Mouse (Mus musculus): Measurements from ENCODE around the gene Slc2a10. TPM values are rescaled to one million over a fixed set of nuclear protein-coding genes. Genes with fewer than 3 reads are reported as not detected.

The Slc2a10 gene
- polyA plus RNA-seq, 1 experiment from 2014 or later = 0.27 TPM

DNA sequence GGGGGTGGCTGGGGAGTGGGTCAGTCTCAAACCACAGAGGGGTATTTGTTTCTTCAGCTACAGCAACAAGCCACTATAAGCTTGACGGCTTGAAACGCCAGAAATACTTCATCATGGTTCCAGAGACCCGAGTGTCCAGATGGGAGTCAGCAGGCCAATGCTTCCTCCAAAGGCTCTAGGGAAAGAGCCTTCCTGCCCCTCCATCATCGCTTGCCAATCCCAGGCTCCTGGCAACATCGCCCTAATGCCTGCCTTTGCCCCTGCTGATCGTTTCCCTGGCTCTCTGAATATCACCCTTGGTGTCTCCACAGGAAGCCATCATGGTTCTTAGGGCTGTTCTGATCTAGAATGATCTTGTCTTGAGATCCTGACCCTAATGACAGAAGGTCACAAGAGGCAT lies 58.3 kb downstream of the Slc2a10 start:
- H3K27me3 ChIP-seq (ENCODE audit: control insufficient read depth, insufficient read depth, low read depth, low read length) = peaks cover 24% of the 10 kb centered on the region
- H3K36me3 ChIP-seq (ENCODE audit: control insufficient read depth, insufficient read depth) = no peaks in the 10 kb centered on the region
- no peak overlapping the region for H3K27ac ChIP-seq (ENCODE audit: low read length)
- no peaks in the 10 kb centered on the region for H3K4me1 ChIP-seq (ENCODE audit: control insufficient read depth, low read depth, low read length)
- ATAC-seq (ENCODE audit: low read depth) = no peak
- H3K9me3 ChIP-seq (replicated peaks; ENCODE audit: control insufficient read depth, low read length) = no peaks in the 10 kb centered on the region
- no peak overlapping the region for H3K4me3 ChIP-seq (ENCODE audit: low read depth, low read length)
- H3K4me2 ChIP-seq (ENCODE audit: low read depth, low read length) = no peak overlapping the region
- WGBS (ENCODE audit: insufficient replicate concordance) = 69% methylated on average over 6 of the region's 6 CpGs
- H3K9ac ChIP-seq (ENCODE audit: low read depth, low read length) = no peak overlapping the region

DNA sequence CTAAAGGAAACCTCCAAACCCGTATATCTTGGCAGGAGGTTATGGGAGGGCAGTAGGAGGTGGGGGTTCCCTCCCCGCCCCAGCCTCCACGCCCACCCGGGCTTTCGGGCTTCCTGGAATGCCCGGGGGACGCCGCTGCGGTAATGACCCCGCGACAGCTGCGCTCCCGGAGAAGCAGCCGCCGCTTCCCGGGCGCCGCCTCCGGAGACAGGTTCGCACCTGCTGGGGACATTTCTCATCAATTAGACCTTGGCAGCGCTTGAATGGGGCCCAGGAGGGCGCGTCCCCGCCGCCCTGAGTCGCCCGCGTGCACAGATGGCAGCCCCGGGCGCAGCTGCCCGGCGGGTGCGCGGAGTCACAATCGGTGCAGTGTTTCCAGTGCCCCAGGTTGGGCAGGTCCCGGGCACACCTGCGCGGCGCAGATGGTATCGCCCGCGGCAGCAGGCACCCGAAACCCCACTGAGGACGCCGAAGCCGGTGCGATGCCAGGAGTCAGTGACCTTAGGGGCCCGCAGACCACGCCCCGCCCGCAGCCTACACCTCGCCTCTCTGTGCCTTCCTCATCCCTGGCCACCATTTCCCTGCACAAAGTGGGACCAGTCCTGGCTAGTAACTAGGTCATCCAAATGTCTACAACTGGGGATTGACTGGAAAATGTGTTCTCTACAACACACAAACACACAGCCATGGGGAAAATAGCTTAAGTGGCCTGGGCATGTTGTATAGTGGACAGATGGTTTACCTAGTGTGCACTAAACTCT lies 59.9 kb downstream of the Slc2a10 start:
- peak overlapping the region; percentile 21; the same call in 1 of the 2 replicates for H3K4me3 ChIP-seq (ENCODE audit: low read depth, low read length)
- peaks cover 24% of the 10 kb centered on the region for H3K27me3 ChIP-seq (ENCODE audit: control insufficient read depth, insufficient read depth, low read depth, low read length)
- H3K27ac ChIP-seq (ENCODE audit: low read length) = no peak overlapping the region
- ATAC-seq (ENCODE audit: low read depth) = no peak
- no peaks in the 10 kb centered on the region for H3K4me1 ChIP-seq (ENCODE audit: control insufficient read depth, low read depth, low read length)
- no peak overlapping the region for H3K9ac ChIP-seq (ENCODE audit: low read depth, low read length)
- 2% methylated on average over 52 of the region's 52 CpGs for WGBS (ENCODE audit: insufficient replicate concordance)
- peak overlapping the region; percentile 33 for H3K4me2 ChIP-seq (ENCODE audit: low read depth, low read length)
- H3K9me3 ChIP-seq (replicated peaks; ENCODE audit: control insufficient read depth, low read length) = no peaks in the 10 kb centered on the region
- no peaks in the 10 kb centered on the region for H3K36me3 ChIP-seq (ENCODE audit: control insufficient read depth, insufficient read depth)

DNA sequence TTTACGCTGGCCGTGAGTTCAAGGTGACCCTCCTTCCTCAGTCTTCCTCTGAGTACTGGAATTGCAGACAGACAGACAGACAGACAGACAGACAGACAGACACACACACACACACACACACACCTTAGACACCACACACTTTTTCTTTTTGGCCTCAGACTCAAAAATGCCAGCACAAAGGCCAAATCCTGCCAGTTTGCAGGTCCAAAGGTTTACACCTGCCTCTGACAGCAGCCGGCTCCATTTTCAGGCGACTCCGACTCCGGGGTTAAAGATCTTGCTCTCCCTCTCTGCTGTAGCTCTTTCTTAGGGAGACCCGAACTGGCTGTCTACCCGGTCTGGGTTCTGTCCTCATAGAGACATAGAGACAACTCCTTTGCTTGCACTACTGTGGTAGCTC lies 60.5 kb downstream of the Slc2a10 start:
- WGBS (ENCODE audit: insufficient replicate concordance) = 57% methylated on average over 8 of the region's 8 CpGs
- Histone ChIP-seq H3K4me2 (ENCODE audit: low read depth, low read length) (no peak overlapping the region), H3K4me3 (ENCODE audit: low read depth, low read length) (no peak overlapping the region), H3K9me3 (replicated peaks; ENCODE audit: control insufficient read depth, low read length) (no peaks in the 10 kb centered on the region), H3K9ac (ENCODE audit: low read depth, low read length) (no peak overlapping the region), H3K27ac (ENCODE audit: low read length) (no peak overlapping the region), H3K4me1 (ENCODE audit: control insufficient read depth, low read depth, low read length) (no peaks in the 10 kb centered on the region), H3K36me3 (ENCODE audit: control insufficient read depth, insufficient read depth) (no peaks in the 10 kb centered on the region), H3K27me3 (ENCODE audit: control insufficient read depth, insufficient read depth, low read depth, low read length) (peaks cover 24% of the 10 kb centered on the region)
- ATAC-seq (ENCODE audit: low read depth) = no peak

DNA sequence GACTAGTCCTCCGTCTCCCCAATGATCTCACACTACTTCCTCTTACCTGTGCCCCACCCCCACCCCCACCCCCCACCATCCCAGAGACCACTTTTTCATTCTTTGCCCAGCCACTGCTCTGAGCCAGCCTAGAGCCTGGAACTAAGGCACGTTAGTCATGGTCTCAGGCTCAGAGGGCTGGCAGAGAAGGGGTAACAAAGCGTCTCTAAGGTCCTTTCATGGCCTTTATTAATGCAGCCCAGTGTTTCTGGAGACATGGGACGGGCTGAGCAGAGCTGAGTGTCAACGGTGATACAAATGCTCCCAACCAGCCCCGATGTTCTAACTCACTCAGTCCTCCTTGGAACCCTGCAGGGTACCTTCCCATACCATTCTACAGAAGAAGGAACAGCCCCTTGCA lies 61.0 kb downstream of the Slc2a10 start:
- no peaks in the 10 kb centered on the region for H3K4me1 ChIP-seq (ENCODE audit: control insufficient read depth, low read depth, low read length)
- WGBS (ENCODE audit: insufficient replicate concordance) = 41% methylated on average over 6 of the region's 6 CpGs
- H3K4me3 ChIP-seq (ENCODE audit: low read depth, low read length) = no peak overlapping the region
- H3K4me2 ChIP-seq (ENCODE audit: low read depth, low read length) = no peak overlapping the region
- no peaks in the 10 kb centered on the region for H3K36me3 ChIP-seq (ENCODE audit: control insufficient read depth, insufficient read depth)
- H3K9me3 ChIP-seq (replicated peaks; ENCODE audit: control insufficient read depth, low read length) = no peaks in the 10 kb centered on the region
- no peak overlapping the region for H3K27ac ChIP-seq (ENCODE audit: low read length)
- no peak for ATAC-seq (ENCODE audit: low read depth)
- H3K9ac ChIP-seq (ENCODE audit: low read depth, low read length) = no peak overlapping the region
- H3K27me3 ChIP-seq (ENCODE audit: control insufficient read depth, insufficient read depth, low read depth, low read length) = peaks cover 24% of the 10 kb centered on the region

DNA sequence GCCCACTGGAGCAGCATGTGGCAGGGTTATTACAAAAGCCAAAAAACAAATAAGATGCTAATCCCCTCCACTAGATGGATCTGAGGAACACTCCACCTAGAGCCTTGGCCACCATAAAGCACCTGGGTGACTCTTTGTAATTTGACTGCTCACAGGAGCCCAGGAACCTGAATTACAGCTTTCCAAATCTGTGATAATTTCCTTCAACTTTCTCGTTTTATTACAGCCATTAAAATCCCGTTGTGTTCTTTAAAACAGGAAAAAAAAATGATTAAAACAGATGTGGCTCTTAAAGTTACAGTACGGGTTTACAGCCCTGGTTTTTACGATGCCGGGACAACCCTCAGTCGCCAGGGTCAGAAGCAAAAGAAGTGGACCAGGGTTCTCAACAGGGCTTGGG lies 63.3 kb downstream of the Slc2a10 start:
- Histone ChIP-seq H3K27ac (ENCODE audit: low read length) (no peak overlapping the region), H3K9ac (ENCODE audit: low read depth, low read length) (no peak overlapping the region), H3K4me3 (ENCODE audit: low read depth, low read length) (no peak overlapping the region), H3K4me2 (ENCODE audit: low read depth, low read length) (no peak overlapping the region), H3K36me3 (ENCODE audit: control insufficient read depth, insufficient read depth) (no peaks in the 10 kb centered on the region), H3K9me3 (replicated peaks; ENCODE audit: control insufficient read depth, low read length) (no peaks in the 10 kb centered on the region), H3K4me1 (ENCODE audit: control insufficient read depth, low read depth, low read length) (no peaks in the 10 kb centered on the region), H3K27me3 (ENCODE audit: control insufficient read depth, insufficient read depth, low read depth, low read length) (peaks cover 24% of the 10 kb centered on the region)
- ATAC-seq (ENCODE audit: low read depth) = no peak
- 58% methylated on average over 6 of the region's 6 CpGs for WGBS (ENCODE audit: insufficient replicate concordance)

DNA sequence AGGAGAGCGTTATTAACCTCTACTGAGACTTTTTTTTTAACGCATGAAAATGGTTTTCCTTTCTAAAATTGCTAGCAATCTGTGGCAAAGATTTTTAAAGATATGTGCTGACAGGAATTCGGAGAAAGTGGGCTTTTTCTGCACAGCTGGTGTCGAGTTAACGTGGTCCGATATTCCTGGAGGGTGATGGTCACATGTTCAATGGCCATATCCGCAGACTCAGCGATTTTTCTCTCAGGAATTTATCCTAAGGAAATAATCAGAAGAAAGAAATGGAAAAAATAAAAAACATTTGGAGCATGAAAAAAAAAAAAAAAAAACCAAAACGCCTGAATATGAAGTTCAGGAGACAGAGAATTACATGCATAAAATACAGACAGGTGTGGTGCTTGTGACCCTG lies 64.2 kb downstream of the Slc2a10 start:
- Histone ChIP-seq H3K36me3 (ENCODE audit: control insufficient read depth, insufficient read depth) (no peaks in the 10 kb centered on the region), H3K4me3 (ENCODE audit: low read depth, low read length) (no peak overlapping the region), H3K27ac (ENCODE audit: low read length) (no peak overlapping the region), H3K4me1 (ENCODE audit: control insufficient read depth, low read depth, low read length) (no peaks in the 10 kb centered on the region), H3K27me3 (ENCODE audit: control insufficient read depth, insufficient read depth, low read depth, low read length) (peaks cover 20% of the 10 kb centered on the region), H3K9me3 (replicated peaks; ENCODE audit: control insufficient read depth, low read length) (no peaks in the 10 kb centered on the region), H3K4me2 (ENCODE audit: low read depth, low read length) (no peak overlapping the region), H3K9ac (ENCODE audit: low read depth, low read length) (no peak overlapping the region)
- no peak for ATAC-seq (ENCODE audit: low read depth)
- WGBS (ENCODE audit: insufficient replicate concordance) = 56% methylated on average over 9 of the region's 9 CpGs

DNA sequence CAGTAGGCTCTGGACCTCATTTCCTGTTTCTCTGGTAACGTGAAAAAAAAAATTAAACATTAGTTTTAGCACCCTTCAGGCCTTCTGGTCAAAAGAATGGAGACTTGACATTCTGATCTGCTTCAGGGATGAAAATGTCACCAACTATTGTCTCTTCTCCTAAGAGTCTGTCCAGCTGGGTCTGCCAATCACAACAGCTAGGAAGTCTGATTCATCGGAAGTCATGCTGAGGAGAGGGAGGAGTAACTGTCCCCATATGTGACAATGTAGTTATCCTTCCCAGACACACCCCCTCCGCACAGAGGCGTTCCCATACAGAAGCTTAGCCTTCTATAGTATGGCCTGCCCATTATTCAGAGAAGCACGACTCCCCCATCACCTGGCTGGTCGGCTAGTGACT lies 65.3 kb downstream of the Slc2a10 start:
- Histone ChIP-seq H3K9ac (ENCODE audit: low read depth, low read length) (no peak overlapping the region), H3K27me3 (ENCODE audit: control insufficient read depth, insufficient read depth, low read depth, low read length) (peaks cover 10% of the 10 kb centered on the region), H3K4me3 (ENCODE audit: low read depth, low read length) (no peak overlapping the region), H3K4me1 (ENCODE audit: control insufficient read depth, low read depth, low read length) (no peaks in the 10 kb centered on the region), H3K27ac (ENCODE audit: low read length) (no peak overlapping the region), H3K36me3 (ENCODE audit: control insufficient read depth, insufficient read depth) (no peaks in the 10 kb centered on the region), H3K9me3 (replicated peaks; ENCODE audit: control insufficient read depth, low read length) (no peaks in the 10 kb centered on the region), H3K4me2 (ENCODE audit: low read depth, low read length) (no peak overlapping the region)
- WGBS (ENCODE audit: insufficient replicate concordance) = 58% methylated on average over 6 of the region's 6 CpGs
- no peak for ATAC-seq (ENCODE audit: low read depth)

Other genes starting within 250 kb of the Slc2a10 start
- 37.9 and 47.2 TPM in 2 replicates for gene Slc35c2, start 215.9 kb upstream of the Slc2a10 start, polyA plus RNA-seq (2015; fragmentation: Nextera tagmentation; extraction: Ambion mirVana)
- gene Elmo2, start 177.3 kb upstream of the Slc2a10 start, polyA plus RNA-seq (2015; fragmentation: Nextera tagmentation; extraction: Ambion mirVana) = 15.9 and 16.3 TPM in 2 replicates
- not detected in 2 replicates for gene Zfp663, start 135.1 kb upstream of the Slc2a10 start, polyA plus RNA-seq (2015; fragmentation: Nextera tagmentation; extraction: Ambion mirVana)
- gene Zfp334, start 115.5 kb upstream of the Slc2a10 start, polyA plus RNA-seq (2015; fragmentation: Nextera tagmentation; extraction: Ambion mirVana) = 0.96 and 0.97 TPM in 2 replicates
- 3.4 and 3.9 TPM in 2 replicates for gene Ocstamp, start 103.4 kb upstream of the Slc2a10 start, polyA plus RNA-seq (2015; fragmentation: Nextera tagmentation; extraction: Ambion mirVana)
- 19.7 and 24.6 TPM in 2 replicates for gene Slc13a3, start 30.6 kb upstream of the Slc2a10 start, polyA plus RNA-seq (2015; fragmentation: Nextera tagmentation; extraction: Ambion mirVana)
- gene Trp53rka, start 10.5 kb upstream of the Slc2a10 start, polyA plus RNA-seq (2015; fragmentation: Nextera tagmentation; extraction: Ambion mirVana) = 7.9 and 8.2 TPM in 2 replicates
- gene Eya2, start 91.2 kb downstream of the Slc2a10 start, polyA plus RNA-seq (2015; fragmentation: Nextera tagmentation; extraction: Ambion mirVana) = 0.07 and 0.22 TPM in 2 replicates